Mouse (Mus musculus) forebrain, embryonic 11.5 days (tissue): ENCODE measurements around the gene Ackr1. TPM values are rescaled to one million over a fixed set of nuclear protein-coding genes. Genes with fewer than 3 reads are reported as not detected.
A peak's percentile ranks its signal among the peaks of the same experiment; 100 is the strongest.

Experiments
- ATAC-seq: fragments of 200-750 bp; cut with Nextera tagmentation; replicated peaks from 2 replicates; pipeline ENCODE4 v1.8.0; 2017; ENCODE audit warnings: moderate TSS enrichment; ENCODE audit not compliant: low FRiP score
- DNase-seq: peaks from one replicate; pipeline ENCODE4 v3.0.0-alpha.2; 2017; ENCODE audit warnings: low spot score
- H3K27ac ChIP-seq: fragments of 300-500 bp; sonication (generic); 2 replicates; pipeline ENCODE4 v1.5.1; 2014; ENCODE audit warnings: low read depth, low read length
- H3K27me3 ChIP-seq: fragments of 300-500 bp; sonication (generic); 2 replicates; pipeline ENCODE4 v1.6.1; 2014; ENCODE audit warnings: mild to moderate bottlenecking, low read length, mixed read lengths; ENCODE audit not compliant: control insufficient read depth, insufficient read depth
- H3K36me3 ChIP-seq: fragments of 300-500 bp; sonication (generic); 2 replicates; pipeline ENCODE4 v1.6.1; 2014; ENCODE audit warnings: mild to moderate bottlenecking, low read length, moderate library complexity, mixed read lengths; ENCODE audit not compliant: control insufficient read depth, insufficient read depth
- H3K4me1 ChIP-seq: fragments of 300-500 bp; sonication (generic); replicated peaks from 2 replicates; pipeline ENCODE4 v1.6.1; 2014; ENCODE audit warnings: low read length, mixed read lengths; ENCODE audit not compliant: control insufficient read depth, insufficient read depth
- H3K4me2 ChIP-seq: fragments of 300-500 bp; sonication (generic); 2 replicates; pipeline ENCODE4 v1.6.1; 2014; ENCODE audit warnings: low read depth, mild to moderate bottlenecking, low read length, moderate library complexity, mixed read lengths; ENCODE audit not compliant: severe bottlenecking
- H3K4me3 ChIP-seq: fragments of 300-500 bp; sonication (generic); 2 replicates; pipeline ENCODE4 v1.5.1; 2014; ENCODE audit warnings: low read depth, low read length
- H3K9ac ChIP-seq: fragments of 300-500 bp; sonication (generic); 2 replicates; pipeline ENCODE4 v1.6.1; 2014; ENCODE audit warnings: low read length
- H3K9me3 ChIP-seq: fragments of 300-500 bp; sonication (generic); 2 replicates; pipeline ENCODE4 v1.6.1; 2016; ENCODE audit warnings: low read length, mixed read lengths; ENCODE audit not compliant: control insufficient read depth
- WGBS: fragments of 180-500 bp; shearing (Covaris S2); extraction: QIAGEN DNeasy Blood & Tissue Kit; methylation state at CpG from one replicate; pipeline ENCODE4 v1.1.7; 2014; 5-methylcytosine and 5-hydroxymethylcytosine counted together
- polyA plus RNA-seq: library from polyadenylated mRNA; unstranded; fragments of >200 nt; fragmentation: Nextera tagmentation; extraction: Ambion mirVana; gene quantifications from 2 replicates; pipeline ENCODE4 v1.2.1, GENCODE M21; 2014

The Ackr1 gene
- polyA plus RNA-seq, 1 experiment from 2014 or later: 4.5 TPM

DNA sequence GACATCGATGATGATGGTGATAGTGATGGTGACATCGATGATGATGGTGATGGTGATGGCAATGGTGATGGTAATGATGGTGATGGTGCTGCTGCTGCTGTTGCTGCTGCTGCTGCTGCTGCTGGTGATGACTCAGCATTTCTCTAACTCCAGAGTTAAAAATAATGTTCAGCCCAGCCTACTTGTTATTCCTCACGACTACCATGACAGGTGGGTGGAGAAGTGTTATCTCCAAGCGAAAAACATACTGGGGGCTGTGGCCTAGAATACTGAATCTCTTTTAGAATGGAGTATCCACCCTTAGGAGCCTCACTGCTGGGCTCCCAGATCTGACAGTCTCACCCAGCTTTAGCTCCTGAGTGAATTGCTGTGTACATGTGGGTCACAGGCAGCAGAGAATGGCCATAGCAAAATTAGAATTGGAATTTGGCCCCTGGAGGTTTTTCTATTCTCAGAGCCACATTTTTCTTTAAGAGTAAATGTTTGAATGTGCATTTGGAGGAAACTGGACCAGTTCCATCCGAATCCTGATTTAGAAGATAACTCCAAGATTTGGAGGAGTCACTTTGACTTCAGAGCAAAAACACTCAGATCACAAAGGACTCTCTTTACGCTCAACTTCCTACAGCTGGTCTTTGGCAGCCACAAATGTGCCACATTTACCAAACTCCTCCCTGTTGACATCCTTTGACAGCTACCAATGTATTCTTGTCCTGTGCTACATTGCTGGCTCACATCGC, 21.7 kb upstream of the Ackr1 start:
- no peaks in the 10 kb centered on the region; the same call in 1 of the 2 replicates for H3K4me1 ChIP-seq
- H3K9me3 ChIP-seq: no peaks in the 10 kb centered on the region
- WGBS: 85% methylated on average over 7 of the region's 7 CpGs
- no peak overlapping the region for H3K9ac ChIP-seq
- ATAC-seq (no peak), DNase-seq (no peak)
- H3K4me2 ChIP-seq: no peak overlapping the region
- no peaks in the 10 kb centered on the region for H3K27me3 ChIP-seq
- H3K4me3 ChIP-seq: no peak overlapping the region
- H3K27ac ChIP-seq: no peak overlapping the region
- no peaks in the 10 kb centered on the region for H3K36me3 ChIP-seq

GRCm38 (mm10) chr1:173350372-173350957, 16.9 kb upstream of the Ackr1 start, which contains the start of gene Aim2:
Gene Aim2, plus strand, starts transcription at chr1:173350879.
- Histone ChIP-seq H3K4me1 (no peaks in the 10 kb centered on the region; the same call in 1 of the 2 replicates), H3K27ac (0 out of 2 replicates have a peak within 1 kb of the TSS, but pooled peaks have one; percentile 18), H3K4me3 (peak within 1 kb of the TSS; percentile 36), H3K9ac (peak within 1 kb of the TSS; percentile 65), H3K9me3 (no peaks in the 10 kb centered on the region), H3K4me2 (peak within 1 kb of the TSS; percentile 68), H3K36me3 (no peaks in the 10 kb centered on the region), H3K27me3 (no peaks in the 10 kb centered on the region)
- WGBS: 11% methylated on average over 10 of the region's 10 CpGs
- DNase-seq (peak; percentile 63), ATAC-seq (peak; percentile 79)

DNA sequence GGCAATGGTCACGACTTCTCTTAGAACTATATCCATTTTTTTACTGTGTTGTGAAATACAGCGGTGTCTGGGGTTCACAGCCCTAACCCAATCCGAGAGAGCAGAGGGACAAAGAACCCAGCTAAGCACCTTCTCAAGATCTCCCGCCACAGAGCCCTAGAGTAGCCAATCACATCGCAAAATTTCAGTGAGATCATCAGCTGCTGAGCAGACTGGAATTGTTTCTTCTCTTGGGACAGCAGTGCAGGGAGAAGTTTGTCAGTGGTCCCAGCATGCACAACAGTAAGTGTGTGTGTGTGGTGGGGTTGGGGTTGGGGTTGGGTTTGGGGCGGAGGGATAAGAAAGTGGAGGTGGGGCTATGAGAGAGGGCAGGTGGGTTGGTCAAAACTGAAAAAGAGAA, 16.4 kb upstream of the Ackr1 start:
- no peaks in the 10 kb centered on the region for H3K36me3 ChIP-seq
- H3K27me3 ChIP-seq: no peaks in the 10 kb centered on the region
- H3K4me1 ChIP-seq: no peaks in the 10 kb centered on the region; the same call in 1 of the 2 replicates
- peak overlapping the region; percentile 65 for H3K9ac ChIP-seq
- peak; percentile 96 for ATAC-seq
- 2% methylated on average over 6 of the region's 6 CpGs for WGBS
- no peaks in the 10 kb centered on the region for H3K9me3 ChIP-seq
- DNase-seq: peak; percentile 84
- 0 out of 2 replicates have a peak overlapping the region, but pooled peaks have one; percentile 18 for H3K27ac ChIP-seq
- peak overlapping the region; percentile 36 for H3K4me3 ChIP-seq
- peak overlapping the region; percentile 68 for H3K4me2 ChIP-seq

DNA sequence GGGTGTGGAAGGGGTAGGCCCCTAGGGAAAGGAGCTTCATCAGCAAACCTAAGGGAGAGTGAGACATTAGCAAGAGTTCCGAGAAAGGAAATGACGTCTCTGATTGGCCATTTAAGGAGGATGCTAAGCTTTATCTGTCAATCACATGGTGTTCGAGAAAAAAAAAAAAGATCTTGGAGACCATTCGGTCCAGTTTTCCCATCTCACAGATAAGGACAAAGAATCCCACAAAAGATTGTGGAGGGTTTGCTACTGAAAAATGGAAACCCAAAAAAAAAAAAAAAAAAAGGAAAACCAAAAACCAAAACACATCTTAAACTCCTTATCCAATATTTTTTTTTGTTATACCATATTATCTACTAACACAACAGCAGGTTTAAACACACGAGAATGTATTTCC, 15.6 kb upstream of the Ackr1 start:
- no peaks in the 10 kb centered on the region for H3K9me3 ChIP-seq
- no peak overlapping the region for H3K9ac ChIP-seq
- ATAC-seq: no peak
- 50% methylated on average over 5 of the region's 5 CpGs for WGBS
- no peaks in the 10 kb centered on the region; the same call in 1 of the 2 replicates for H3K4me1 ChIP-seq
- H3K4me3 ChIP-seq: no peak overlapping the region
- no peaks in the 10 kb centered on the region for H3K36me3 ChIP-seq
- H3K27ac ChIP-seq: no peak overlapping the region
- no peak overlapping the region for H3K4me2 ChIP-seq
- no peaks in the 10 kb centered on the region for H3K27me3 ChIP-seq
- no peak for DNase-seq

DNA sequence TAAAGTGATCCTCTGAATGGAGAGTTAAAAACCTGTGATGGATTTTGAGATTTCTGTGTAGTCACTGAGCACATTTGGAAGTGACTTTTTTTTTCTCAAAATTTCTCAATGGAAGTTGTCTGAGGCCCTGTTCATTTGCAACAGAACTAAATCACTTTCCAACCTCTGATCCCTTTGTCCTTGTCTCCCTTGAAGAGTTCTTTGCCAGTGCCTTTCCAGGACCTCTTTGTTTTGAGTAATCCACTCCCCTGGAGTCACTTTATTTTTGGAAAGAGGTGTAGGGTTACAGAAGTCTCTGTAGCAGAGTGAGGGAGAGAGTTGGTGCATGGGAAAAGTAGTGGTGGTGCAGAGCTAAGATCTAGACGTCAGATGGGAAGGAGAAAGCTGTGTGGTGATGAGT, 15.0 kb upstream of the Ackr1 start:
- Histone ChIP-seq H3K4me2 (no peak overlapping the region), H3K27me3 (no peaks in the 10 kb centered on the region), H3K27ac (no peak overlapping the region), H3K9me3 (no peaks in the 10 kb centered on the region), H3K9ac (no peak overlapping the region), H3K4me1 (peaks cover 3% of the 10 kb centered on the region; the same call in 1 of the 2 replicates), H3K4me3 (no peak overlapping the region), H3K36me3 (no peaks in the 10 kb centered on the region)
- ATAC-seq (no peak), DNase-seq (no peak)
- 13% methylated on average over 1 of the region's 1 CpGs for WGBS

DNA sequence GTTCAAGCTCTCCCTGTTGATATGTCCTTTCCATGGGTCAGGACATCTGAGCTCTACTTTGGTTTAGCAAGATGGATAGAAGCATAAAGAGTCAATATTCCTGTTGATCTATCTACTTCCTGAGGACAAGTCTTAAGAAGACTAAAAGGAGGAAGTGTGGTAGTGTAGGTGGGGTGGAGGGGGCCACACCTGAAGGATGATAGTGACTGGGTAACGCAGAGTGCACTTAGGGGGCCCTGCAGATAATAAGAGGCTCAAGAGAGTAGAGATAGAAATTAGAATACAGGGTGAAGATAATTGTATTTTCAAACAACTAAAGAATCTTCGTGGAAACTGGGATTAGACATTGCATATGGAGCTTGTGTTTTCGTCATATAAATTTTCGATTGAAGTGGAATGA, 11.6 kb upstream of the Ackr1 start:
- Histone ChIP-seq H3K4me3 (no peak overlapping the region), H3K4me1 (0 out of 2 replicates have a peak, but pooled peaks cover 3% of the 10 kb centered on the region), H3K4me2 (no peak overlapping the region), H3K27ac (no peak overlapping the region), H3K27me3 (no peaks in the 10 kb centered on the region), H3K36me3 (no peaks in the 10 kb centered on the region), H3K9me3 (no peaks in the 10 kb centered on the region), H3K9ac (no peak overlapping the region)
- 90% methylated on average over 4 of the region's 4 CpGs for WGBS
- ATAC-seq (no peak), DNase-seq (no peak)

DNA sequence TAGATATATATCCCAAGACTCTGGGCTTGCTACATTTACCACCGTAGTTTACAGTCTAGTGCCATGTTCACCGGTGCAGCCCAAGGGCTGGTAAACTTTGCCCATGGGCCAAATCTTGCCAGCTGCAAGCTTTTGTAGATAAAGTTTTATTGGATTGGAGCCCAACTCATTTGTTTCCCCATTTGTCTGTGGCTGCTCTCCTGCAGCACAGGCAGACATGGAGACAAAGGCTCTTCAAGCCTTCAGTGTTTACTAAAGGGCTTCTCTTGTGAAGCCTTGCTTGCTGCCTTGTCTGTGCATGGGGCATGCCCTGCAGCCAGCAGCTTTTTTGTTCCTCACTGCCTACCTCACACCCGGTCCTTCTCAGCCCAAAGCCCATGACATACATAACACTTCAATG, 10.4 kb upstream of the Ackr1 start:
- H3K9me3 ChIP-seq: no peaks in the 10 kb centered on the region
- 0 out of 2 replicates have a peak, but pooled peaks cover 3% of the 10 kb centered on the region for H3K4me1 ChIP-seq
- WGBS: 78% methylated on average over 3 of the region's 3 CpGs
- no peak overlapping the region for H3K27ac ChIP-seq
- no peaks in the 10 kb centered on the region for H3K27me3 ChIP-seq
- H3K9ac ChIP-seq: no peak overlapping the region
- ATAC-seq: no peak
- no peaks in the 10 kb centered on the region for H3K36me3 ChIP-seq
- DNase-seq: no peak
- H3K4me3 ChIP-seq: no peak overlapping the region
- H3K4me2 ChIP-seq: no peak overlapping the region

- no peak overlapping the region for H3K9ac ChIP-seq
- WGBS: 78% methylated on average over 1 of the region's 1 CpGs
- no peak overlapping the region for H3K4me3 ChIP-seq
- no peak overlapping the region for H3K4me2 ChIP-seq
- H3K27me3 ChIP-seq: no peaks in the 10 kb centered on the region
- no peaks in the 10 kb centered on the region for H3K36me3 ChIP-seq
- H3K9me3 ChIP-seq: no peaks in the 10 kb centered on the region
- H3K27ac ChIP-seq: no peak overlapping the region
- H3K4me1 ChIP-seq: 0 out of 2 replicates have a peak, but pooled peaks cover 3% of the 10 kb centered on the region
- ATAC-seq (peak; percentile 28; the same call in 1 of the 2 replicates), DNase-seq (no peak)
These were observed 8.9 kb upstream of the Ackr1 start for GRCm38 (mm10) chr1:173342425-173342824.
